Mouse (Mus musculus): ENCODE measurements around the gene Adprh.
A peak's percentile ranks its signal among the peaks of the same experiment; 100 is the strongest.
"Not testable (repeated sequence)": the region's sequence is repeated elsewhere in the genome, so short reads cannot be mapped to it uniquely, and the experiment has no call there.

Adprh gene

DNA sequence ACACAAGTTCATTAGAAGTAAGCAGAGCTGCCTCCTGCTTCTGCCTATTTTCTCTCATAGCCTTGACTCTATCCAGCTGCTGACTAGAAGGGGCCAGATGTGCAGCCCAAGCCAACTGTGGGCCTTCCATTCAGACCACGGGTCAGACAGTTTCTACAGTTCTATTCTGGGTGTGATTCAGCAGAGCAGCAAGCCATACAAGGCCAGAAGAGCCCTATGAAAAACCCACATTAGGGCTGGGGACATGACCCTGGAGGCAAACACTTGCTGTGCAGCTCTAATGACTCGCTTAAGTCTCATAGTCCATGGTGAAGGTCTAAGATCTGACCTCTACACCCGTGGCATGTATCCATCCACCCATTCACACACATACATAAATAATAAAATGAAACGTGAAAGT is 13.6 kb upstream of the Adprh start:
- DNase-seq, result no peak

DNA sequence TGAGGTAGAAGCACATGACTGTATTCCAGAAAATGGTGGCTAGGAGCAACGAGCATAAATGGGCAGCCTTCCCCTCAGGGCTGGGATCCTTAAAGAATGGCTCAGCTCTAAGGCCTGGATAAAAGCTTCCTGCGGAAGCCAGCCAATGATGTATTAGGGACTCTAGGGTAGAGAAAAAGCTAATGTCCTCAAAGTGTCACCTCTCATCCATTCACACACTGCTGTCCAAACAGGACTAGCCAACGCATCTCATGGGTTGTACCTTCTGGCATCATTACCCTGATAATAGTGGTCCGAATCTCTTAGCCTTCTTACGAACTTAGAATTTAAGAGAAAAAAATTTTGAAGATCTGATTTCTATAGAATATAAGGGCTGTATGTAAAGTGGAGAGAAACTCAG is 10.8 kb upstream of the Adprh start:
- no peak for DNase-seq

DNA sequence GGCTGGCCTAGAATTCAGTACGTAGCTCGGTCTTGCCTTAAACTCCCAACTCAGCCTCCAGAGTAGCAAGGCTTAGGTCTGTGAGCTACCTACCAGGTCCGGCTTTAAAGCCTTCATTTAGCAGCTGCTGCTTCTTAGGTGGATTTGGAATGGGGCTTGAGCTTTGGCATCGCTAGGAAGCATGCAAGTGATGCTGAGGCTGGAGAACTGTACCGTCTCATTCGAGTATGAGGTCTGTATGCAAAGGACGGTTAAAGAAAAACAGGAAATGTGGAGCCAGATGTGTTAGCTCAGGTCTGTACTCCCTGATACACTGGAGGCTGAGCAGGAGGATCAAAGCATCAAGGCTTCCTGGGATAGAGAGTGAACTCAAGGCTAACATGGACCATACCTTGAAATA is 9.7 kb upstream of the Adprh start:
- DNase-seq, result no peak

DNA sequence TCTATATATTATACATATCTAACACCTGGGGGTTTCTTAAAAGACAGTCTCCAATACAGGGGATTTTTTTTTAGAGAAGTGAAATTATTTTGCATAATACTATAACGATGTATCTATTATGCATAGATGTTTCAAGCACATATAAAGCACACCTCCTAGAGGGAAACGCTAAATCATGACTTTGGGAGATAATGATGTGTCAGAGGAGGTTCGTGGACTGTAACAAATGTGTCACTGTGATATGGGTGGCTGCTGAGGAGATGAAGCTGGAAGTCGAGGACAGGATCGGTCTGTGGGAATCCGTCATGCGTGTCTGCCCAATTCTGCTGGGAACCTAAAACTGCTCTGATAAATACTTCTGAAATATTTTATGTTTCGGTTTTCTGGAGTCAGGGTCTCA is 9.2 kb upstream of the Adprh start:
- DNase-seq, result peak; percentile 39 to 49

DNA sequence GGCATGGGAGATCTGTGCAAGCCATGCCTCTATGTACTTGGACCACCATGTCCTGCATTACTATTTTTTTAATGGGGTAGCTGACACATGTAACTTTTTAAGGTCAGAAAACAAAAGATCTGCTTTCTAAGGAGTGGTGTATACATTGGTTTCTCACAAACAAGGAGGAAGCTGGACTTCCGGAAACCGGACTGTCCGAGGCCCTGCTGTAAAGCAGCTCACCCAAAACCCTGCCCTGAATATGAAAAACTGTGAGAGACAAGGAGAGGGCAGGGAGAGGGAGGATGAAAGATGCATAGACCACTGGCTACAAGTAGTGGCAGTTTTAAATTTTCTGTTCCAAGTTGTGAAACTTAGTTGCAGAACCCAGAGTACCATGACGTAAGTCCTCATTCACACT is 7.5 kb upstream of the Adprh start:
- no peak for DNase-seq

DNA sequence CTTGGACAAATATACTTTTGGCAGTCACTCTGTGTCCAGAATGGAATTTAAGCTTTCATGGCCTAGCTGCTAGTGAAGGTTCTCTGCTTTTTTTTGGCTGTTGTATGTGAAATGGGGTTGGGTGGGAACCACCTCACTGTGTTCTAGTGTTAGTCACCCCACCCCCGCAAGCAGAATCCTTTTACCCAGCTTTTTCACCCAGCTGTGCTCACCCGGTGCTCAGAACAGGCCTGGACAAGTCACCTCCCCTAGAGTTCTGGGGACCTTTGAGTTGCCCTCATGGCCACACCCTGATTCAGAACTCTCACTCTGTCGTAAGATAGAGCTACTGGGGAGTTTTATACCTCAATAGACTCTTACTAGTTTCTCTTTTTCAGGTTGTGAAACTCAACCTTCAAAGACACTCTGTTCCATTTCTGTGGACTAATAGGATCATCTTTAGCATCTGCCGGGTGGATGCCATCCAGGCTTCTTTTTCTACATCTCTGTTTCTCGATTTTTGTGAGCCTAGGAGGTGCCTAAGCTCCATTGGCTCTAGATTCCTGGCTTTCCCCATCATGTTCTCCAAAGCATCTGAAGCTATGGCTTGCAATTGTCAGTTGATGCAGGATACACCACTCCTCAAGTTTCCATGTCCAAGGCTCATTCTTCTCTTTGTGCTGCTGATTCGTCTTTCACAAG is 6.2 kb upstream of the Adprh start:
- peak in 1 of 2 experiments; percentile 13 for DNase-seq

DNA sequence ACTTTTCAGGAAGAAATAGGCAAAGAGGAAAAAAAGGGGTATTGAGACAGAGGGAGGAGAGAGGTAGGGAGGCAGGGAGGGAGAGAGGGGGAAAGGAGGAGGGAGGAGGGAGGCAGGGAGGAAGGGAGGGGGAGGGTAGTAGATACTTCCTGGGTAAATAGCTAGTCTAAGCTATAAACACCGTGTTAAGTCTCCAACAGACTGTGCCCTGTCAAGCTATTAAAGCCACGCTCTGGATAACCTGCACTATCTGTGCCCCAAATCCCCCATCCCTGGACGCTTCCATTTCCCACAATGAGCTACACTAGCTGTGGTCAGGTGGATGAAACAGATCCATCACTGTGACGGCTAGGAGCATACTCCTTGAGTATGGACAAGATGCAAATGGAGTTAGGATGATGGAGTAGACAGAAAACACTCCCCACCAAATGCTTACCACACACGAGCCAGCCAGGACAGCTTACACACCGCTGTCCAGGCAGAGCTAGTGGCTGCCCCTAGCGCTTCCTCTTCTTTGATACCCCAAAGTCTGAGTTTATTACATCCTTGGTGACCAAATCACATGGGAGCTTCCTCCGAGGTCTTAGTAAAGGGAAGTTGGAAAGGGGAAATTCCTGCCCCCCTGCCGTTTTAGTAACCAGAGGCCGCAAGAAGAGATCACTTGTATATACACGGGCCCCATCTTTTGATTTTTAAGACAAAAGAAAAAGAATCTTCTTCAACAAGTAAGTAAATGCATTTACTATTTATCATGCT is 4.5 kb upstream of the Adprh start:
- peak; percentile 36 to 43 for DNase-seq

DNA sequence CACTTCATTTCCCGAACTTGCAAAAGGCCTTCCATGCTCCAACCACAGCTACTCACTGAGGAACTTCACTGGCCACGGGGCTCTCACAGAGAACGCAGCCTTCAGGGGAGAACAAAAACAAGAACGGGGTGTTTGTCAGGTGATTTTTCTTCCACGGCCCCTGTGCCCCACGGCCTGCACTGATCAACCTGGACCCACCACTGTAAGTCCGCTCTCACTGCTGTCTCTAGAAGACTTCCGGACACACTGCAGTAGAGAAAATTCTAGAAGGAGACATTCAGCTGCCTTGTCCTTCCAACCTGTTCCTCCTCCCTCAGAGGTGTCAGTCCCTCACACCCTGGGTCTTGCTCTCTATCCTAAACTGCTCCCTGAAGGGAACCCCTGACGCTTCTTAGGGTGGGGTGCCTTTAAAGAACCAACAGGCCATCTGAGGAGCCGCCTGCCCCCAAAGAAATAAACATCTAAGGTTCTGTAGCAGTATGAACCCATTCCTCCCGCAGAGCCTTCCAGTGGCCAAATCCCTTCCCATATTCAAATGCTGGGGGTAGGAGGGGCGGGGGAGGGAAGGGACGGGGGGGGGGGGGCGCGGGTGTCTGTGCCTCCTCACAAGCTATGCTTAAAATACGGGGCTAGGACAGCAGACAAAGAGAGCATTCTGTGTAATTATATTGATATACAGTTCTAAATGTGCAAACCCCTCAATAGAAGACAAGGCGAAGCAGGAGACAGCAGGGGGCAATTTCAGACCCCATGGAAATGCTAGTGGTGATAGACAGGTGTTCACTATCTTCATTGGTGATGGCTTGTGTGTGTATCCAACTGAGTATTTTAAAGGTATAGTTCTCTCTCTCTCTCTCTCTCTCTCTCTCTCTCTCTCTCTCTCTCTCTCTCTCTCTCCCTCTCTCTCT is 3.3 kb upstream of the Adprh start, which contains the start of gene Cd80:
Gene Cd80 (plus strand): TSS at position 51 of the 908 bp plus-strand sequence.
- no peak for DNase-seq

DNA sequence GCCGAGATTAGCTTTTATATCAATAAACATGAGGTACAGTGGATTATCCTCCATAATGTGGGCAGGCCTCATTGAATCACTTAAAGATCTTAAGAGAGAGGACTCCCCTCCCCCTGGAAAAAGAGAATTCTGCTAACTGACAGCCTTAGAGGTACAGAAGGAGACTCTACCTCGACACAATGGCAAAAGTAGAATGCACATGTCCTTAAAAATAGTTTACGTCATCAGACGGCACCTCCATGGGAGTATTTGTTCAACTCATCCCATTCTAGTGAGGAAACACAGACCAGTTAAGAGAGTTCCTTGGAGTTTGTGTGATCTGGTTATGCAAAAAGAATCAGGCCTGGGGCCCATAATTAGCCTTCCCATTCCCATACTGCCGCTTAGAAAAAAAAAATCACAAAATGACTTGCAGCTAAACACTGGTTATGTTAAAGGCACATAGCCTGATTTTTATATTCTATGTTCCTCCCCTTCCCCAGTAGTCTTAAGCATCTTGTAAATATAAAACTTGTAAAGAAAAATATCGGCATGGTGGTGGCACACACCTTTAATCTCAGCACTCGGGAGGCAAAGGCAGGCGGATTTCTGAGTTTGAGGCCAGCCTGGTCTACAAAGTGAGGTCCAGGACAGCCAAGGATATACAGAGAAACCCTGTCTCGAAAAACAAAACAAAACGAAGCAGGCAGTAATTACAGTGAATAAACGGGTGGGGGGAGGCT is 2.2 kb upstream of the Adprh start:
- no peak for DNase-seq

DNA sequence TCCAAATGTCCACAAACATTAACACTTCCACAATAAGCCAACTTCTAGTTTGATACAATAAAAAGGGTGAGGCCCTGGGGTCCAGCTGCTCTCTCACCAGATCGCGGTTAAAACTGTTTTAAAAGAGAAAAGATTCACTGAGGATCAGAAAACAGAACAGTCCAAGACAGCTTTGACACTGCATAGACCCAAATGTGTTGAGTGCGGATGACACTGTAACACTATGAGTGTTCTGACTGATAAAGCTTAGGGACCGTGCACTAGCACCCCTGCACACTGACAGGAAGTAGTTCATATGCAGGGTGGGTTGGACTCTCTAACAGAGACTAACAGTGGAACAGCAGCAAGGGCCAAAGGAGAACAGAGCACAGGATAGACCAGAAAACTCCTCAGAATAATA is 1.4 kb upstream of the Adprh start:
- peak in 1 of 2 experiments; percentile 16 for DNase-seq

DNA sequence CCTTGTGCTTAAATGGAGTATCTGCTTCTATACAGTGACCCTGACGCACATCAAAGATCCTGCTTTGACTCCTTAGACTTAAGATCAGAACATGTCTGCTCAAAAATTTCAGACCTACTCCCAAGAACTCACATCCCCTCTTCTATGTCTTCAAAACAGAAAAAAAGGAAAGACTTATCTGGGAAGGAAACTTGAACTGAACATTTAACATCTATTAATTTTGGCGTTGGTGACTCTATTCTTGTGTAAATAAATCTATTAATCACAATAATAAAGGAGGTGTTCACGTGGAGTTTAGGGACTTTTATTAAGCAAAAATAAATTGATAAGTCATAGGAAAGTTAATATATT is 675 bp upstream of the Adprh start:
- no peak for DNase-seq

DNA sequence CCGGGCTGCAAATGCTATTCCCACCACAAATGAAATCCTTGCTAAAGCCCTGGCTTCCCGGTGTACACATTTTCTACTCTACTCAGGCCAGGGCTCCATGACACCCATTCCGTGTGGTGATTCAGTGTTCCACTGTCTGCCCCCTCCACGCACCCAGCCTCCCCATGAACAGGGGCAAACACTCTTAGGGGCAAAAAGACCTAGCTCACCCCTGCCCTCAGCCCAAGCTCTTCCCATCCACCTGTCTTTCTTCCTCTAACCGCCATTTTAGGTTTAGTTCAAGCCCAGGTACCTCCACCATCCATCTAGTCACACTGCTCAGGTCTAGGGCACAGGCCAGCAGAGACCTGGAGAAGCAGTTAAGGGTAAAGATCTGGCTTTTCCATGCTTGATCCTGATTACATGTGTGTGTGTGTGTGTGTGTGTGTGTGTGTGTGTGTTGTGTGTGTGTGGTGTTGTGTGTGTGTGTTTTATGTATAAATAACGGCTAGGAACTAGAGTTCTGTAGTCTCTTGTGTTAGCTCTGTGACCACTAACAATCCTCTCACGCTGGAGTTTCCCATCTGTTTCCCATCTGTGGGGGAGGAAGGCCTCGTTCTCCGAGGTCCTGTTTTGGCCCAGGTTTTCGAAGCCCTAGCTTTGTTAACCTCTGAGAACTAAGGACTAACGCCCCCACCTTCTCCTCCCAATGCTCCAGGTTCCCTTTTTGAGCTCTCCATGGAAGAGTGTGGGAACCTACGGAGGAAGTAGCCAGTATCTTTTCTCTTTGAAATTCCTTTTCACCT is 890 bp downstream of the Adprh start:
- DNase-seq, result no peak

DNA sequence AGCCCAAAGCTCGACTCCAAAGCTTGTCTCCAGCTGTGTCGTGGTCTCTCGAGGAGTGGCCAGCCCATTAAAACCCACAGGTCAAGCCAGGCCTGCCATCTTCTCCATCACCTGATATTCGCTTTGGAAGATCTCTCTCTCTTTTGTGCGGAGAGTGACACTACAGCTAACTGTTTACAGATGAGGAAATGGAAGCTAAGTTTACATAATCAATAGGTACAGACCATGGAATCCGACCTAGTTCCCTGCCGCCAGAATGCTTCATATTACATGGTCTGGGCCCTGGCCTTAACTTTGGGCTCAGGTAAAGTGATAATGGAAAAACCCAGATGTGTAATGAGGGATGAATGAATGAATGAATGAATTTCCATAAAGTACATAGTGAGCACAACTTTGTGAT is 1.8 kb downstream of the Adprh start:
- DNase-seq, result no peak

DNA sequence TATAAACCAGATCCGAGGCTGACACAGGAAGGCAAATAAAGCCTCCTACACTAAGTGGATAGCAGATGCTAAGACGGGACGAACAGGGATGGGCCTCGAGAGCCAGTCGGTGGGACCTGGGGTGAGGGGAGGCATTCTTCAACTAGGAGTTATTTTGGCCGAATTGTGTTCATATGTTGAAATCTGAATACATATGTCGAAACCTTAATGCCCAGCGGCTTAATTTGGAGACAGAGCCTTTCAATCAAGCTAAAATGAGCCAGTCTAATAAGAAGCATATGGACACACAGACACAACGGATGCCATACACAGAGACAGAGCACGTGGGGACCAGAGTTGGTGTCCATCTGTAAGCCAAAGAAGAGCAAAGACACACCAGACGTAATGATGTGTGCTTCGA is 4.0 kb downstream of the Adprh start:
- no peak for DNase-seq

DNA sequence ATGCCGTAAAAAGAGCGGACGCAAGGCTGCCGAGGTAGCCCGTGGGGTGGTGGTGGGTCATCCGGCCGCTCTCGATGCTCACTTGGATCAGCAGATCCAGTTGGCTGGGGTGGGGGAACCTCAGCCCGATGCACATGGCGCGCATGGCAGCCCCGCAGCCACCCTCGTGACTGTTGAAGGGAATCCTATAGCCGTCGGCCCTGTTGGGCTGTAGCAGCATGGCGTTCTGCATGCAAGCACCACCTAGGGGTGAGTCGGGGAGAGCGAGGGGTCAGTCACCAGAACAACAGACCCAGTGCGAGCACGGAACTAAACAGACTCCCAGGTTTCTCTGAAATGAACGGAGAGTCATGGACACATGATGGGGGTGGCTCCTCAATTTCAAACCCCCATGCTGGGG is 5.1 kb downstream of the Adprh start:
- no peak for DNase-seq

DNA sequence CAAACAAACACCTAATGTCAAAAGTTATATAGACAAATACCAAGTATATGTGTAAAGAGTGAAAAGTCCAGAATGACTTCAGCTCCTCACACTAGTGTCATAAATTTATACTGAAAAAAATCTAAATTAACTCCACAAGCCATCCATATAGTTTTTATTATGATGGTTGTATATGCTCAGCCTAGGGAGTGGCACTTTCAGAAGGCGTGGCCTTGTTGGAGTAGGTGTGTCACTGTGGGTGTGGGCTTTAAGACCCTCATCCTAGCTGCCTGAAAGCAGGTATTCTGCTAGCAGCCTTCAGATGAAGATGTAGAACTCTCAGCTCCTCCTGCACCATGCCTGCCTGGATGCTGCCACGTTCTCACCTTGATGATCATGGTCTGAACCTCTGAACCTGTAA is 6.4 kb downstream of the Adprh start:
- not testable (repeated sequence) for DNase-seq

DNA sequence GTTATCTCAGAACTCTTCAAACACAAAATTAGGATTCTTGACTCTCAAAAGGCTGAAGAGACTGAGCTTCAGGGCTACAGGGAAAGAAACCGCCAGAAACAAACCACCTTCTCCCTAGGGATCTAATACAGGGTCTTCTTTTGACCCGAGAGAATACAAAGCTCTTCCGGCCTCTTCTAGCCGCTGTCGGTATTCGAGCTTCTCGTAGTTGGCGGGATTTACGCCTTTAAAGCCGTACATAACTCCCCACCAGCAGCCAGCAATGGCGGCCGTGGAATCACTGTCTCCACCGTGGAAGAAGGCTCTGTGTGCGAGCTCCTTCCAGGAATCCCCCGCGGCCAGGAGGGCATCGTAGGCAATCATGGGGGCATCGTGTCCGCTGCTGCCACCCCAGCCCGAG is 6.9 kb downstream of the Adprh start:
- DNase-seq, result no peak

DNA sequence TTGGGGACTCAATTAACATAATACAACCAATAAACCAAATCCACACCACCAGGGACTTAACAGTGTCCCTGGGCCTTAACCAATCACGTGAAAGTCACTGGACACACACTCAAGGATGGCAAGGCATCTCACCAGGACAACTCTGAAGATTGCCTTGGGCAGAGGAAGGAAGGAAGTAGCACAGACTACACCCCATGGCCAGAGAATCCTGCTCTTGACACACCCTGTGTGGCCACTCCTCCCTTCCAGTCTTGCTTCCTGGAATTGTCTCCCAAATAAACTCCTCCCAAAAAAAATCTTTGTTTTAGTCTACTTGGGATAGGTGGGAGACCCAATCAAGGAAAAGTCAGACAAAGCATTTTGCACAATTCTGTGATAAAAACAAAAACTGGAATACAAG is 7.5 kb downstream of the Adprh start:
- no peak for DNase-seq

DNA sequence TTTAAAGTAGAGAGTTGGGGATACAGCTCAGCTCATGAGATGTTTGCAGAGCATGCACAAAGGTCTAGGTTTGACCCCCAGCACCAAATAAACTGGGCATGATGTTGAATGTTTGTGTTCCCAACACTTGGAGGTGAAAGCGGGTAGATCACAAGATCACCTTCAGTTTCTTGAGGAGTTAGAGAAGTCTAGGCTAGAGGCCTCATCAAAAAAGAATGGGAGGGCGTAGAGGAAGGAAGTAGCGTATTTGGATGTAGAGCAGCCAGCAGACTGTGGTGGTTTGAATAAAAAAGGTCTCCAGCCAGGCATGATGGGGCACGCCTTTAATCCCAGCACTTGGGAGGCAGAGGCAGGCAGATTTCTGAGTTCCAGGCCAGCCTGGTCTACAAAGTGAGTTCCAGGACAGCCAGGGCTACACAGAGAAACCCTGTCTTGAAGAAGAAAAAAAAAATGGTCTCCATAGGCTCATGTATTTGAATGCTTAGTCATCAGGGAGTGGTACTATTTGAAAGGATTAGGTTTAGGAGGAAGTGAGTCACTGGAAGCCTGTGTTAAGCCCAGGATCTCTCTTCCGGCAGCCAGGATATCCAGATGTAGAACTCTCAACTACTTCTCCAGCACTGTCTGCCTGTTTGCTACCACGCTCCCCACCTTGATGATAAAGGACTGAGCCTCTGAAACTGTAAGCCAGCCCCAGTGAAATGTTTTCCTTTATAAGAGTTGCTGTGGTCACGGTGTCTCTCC is 8.6 kb downstream of the Adprh start:
- no peak for DNase-seq

DNA sequence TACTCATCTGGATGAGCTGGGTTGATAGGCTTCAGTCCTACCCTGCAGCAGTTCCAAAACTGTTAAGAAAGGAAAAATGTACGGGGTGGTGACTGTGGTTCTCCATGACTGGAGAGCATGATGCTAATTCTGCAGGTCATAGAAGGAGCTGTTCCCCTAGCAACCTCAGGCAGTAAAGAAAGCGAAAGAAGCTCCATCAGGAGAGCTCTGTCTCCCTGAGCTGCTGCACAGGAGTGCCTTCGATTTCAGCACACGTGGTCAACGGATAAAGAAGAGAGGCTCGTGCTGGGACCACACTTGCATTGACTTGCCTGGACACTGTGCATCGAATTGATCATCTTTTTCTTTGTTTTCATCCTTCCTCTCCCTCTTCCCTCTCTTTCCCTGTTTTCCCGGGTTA is 10.3 kb downstream of the Adprh start:
- DNase-seq, result no peak

DNA sequence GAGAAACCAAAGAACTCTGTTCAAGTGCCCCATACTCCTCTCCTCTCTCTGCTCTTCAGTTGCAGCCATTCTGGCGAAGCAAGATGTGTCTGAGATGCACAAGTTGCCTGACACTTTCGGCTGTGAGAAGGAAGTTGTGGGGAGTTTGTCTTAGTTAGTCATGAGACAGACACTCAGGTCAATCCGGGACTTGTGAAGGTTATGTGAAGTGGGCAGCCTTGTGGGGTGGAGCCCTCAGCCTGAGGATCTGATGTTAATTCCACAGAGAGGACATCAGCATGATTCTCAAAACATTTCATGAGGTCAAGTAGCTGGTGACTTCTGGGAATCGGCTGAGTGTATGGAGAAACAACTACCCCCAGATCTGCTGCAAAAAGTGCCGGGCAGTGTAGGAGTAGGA is 10.9 kb downstream of the Adprh start:
- no peak for DNase-seq
